Mouse (Mus musculus) megakaryocyte-erythroid progenitor cell, adult 5-6 weeks (primary cell): ENCODE measurements at regions not wholly inside any gene's neighbourhood (a gene's known extent, or its start where the extent isn't known, plus 50 kb on each side); places are given as distances from the start of the nearest gene placed in this dataset.

Experiments used
- ATAC-seq: replicated peaks from 2 replicates; pipeline ENCODE4 v1.8.0; 2016; ENCODE audit warnings: mild to moderate bottlenecking, inconsistent platforms; ENCODE audit not compliant: severe bottlenecking, poor library complexity, low FRiP score, low TSS enrichment

- ATAC-seq: no peak
These were observed 75.0 kb upstream of the Tspan2 start for GRCm38 (mm10) chr3:102659352-102659751.

DNA sequence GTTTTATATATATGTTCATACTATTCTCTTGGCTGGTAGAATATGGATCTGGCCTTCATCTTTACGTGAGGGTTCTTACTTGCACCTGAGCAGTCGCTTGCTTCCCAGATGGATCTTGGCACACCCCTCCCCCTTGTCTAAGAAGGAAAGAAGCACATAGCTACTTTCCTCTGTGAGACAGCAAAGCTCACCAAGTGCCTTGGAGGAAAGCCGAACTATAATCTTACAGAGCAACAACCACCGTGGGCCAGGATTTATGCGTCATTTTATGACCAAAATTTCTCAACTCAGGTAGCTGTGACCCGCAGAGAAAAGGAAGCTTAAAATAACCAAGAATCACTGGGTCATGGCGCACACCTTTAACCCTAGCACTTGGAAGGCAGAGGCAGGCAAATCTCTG, 73.0 kb upstream of the Tspan2 start:
- ATAC-seq: no peak

GRCm38 (mm10) chr3:102663711-102664110, 70.6 kb upstream of the Tspan2 start:
- no peak for ATAC-seq

GRCm38 (mm10) chr3:102664665-102665190, 69.6 kb upstream of the Tspan2 start:
- ATAC-seq: peak; percentile 88

GRCm38 (mm10) chr3:102667796-102668195, 66.5 kb upstream of the Tspan2 start:
- no peak for ATAC-seq

DNA sequence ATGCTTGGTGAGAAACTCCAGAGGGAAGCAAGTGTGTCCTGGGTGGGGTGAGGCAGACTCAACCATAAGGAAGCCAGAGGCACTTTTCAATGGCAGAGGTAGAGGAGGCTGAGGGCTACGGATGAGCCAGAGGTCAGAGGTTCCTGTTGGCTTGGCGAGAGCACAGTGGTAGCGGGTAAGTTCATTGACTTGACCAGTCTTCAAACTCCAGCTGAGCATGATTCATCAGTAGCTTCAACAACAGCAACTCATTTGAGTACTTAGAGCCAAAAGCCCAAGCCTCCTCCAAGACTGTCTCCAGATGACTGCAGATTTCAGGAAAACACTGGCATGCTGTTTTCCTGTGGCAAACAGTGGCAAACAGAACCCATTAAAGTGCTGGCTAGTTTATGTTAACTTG, 65.8 kb upstream of the Tspan2 start:
- ATAC-seq: no peak

GRCm38 (mm10) chr3:102669951-102670350, 64.4 kb upstream of the Tspan2 start:
- no peak for ATAC-seq

GRCm38 (mm10) chr3:102670557-102670956, 63.8 kb upstream of the Tspan2 start:
- ATAC-seq: no peak

DNA sequence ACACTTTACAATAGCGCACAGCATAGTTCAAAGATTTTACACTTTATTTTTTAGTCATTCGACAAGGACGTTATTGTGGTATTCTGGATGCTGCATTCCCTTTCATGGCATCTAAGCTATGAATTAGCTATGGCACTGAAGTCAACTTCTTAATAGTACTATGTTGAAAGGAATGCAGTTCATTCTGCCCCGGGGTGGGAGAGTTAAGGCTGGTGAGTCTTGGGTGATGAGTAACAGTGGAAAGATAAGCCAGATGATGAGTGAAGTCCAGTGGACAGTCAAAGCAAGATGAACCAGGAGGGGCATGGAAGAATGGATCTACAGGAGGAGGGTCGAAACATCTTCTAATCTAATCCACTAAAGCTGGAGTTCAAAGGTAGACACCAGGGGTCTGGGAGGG, 63.4 kb upstream of the Tspan2 start:
- ATAC-seq: no peak

DNA sequence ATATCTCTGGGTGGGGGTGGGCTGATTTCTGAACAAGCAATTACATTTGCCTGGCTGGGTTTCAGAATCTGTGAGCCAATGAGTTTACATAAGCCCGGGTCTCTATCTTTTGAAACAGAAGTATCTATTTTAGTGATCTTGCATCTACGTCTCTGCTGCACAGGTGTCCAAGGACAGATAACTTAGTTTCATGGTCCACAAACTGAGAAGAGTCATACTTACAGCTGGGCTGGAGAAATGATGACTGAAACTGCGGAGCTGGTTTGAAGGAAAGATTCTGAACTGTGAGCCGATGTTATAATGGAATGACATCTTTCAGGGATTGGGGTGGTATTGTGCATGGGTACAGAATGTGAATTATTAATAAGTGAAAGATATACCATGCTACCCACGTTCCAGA, 60.8 kb upstream of the Tspan2 start:
- no peak for ATAC-seq

- ATAC-seq: no peak
These were observed 60.3 kb upstream of the Tspan2 start for GRCm38 (mm10) chr3:102674068-102674467.

DNA sequence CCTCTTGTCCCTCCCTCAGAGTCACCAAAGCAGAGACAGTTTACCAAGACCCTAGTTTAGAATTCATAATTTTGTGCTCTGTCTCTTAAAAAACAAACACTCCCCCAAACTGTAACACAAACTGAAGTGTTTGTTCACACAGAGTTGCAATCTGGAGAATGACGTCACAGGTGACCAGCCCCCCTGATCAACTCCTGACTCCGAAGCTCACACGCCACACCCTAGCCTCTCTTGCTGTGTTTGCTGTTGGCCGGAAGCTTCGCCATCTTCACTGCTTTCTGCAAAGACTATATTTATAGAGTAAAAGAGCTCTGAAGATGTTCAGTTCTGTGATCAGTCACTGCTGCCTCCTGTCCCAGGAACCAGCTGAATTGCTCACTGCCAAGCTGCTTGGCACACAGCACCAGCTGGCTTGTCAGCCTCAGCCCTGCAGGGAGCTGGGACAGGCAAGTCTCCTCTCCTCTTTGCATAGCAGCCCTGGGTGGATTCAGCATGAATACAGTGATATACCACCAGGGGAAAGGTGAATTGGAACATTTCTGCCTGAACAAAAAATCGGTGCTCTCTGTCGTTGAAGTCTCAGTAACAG, 57.3 kb upstream of the Tspan2 start:
- no peak for ATAC-seq

GRCm38 (mm10) chr3:102678516-102678915, 55.8 kb upstream of the Tspan2 start:
- no peak for ATAC-seq

GRCm38 (mm10) chr3:102682424-102682823, 51.9 kb upstream of the Tspan2 start:
- no peak for ATAC-seq

- no peak for ATAC-seq
These were observed 50.8 kb upstream of the Tspan2 start for GRCm38 (mm10) chr3:102683541-102683940.
